Mouse (Mus musculus): Measurements from ENCODE around the gene Rabl2.

The Rabl2 gene

DNA sequence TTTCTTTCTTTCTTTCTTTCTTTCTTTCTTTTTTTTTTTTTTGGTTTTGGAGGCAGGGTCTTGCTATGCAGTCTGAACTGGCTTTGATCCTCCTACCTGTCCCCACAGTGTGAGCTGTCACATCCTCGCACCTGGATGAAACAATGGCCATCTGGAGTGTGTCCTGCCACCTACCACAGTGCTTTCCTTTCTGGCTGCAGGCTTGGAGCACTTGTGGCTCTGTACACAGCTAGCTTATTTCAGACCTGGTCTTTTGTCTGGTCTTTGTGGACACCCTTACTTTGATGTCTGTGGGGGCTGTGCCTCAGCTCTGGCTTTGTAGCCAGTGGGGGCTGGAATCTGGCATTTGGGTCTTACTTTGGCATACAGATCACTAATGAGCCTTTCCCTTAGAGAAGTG, 40.0 kb downstream of the Rabl2 start:
- no peak for DNase-seq (ENCODE audit: low spot score in 2 of 2)

DNA sequence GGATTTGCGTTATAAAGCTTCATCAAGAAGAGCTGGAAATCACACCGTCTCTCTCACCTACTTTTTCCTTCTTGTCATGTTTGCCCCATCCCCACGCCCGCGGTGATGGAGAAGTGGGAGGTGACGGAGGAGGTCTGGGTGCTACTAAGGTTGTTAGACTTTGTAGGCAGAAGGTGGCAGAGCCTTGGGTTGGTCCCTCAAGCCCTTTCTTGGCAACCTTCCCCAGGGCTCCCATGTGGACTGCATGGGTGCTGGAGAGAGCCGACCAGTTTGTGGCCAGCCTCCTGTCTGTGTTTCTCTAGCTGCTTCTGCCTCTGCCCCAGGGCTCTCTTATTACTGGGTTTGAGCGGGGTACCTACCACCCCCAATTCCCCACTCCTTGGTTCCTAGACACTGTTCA, 41.2 kb downstream of the Rabl2 start:
- DNase-seq (ENCODE audit: low spot score in 2 of 2), result no peak

GRCm38 (mm10) chr15:89548837-89549236, 42.9 kb downstream of the Rabl2 start:
- no peak for DNase-seq (ENCODE audit: low spot score in 2 of 2)

DNA sequence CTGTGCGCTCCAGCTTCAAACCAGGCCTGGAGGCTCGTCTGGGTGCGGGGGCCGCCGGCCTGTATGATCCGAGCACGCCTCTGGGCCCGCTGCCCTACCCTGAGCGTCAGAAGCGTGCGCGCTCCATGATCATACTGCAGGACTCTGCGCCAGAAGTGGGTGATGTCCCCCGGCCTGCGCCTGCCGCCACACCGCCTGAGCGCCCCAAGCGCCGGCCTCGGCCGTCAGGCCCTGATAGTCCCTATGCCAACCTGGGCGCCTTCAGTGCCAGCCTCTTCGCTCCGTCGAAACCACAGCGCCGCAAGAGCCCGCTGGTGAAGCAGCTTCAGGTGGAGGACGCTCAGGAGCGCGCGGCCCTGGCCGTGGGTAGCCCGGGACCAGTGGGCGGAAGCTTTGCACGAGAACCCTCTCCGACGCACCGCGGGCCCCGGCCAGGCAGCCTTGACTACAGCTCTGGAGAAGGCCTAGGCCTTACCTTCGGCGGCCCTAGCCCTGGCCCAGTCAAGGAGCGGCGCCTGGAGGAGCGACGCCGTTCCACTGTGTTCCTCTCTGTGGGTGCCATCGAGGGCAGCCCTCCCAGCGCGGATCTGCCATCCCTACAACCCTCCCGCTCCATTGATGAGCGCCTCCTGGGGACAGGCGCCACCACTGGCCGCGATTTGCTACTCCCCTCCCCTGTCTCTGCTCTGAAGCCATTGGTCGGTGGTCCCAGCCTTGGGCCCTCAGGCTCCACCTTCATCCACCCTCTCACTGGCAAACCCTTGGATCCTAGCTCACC, 43.7 kb downstream of the Rabl2 start:
- no peak for DNase-seq (ENCODE audit: low spot score in 2 of 2)

DNA sequence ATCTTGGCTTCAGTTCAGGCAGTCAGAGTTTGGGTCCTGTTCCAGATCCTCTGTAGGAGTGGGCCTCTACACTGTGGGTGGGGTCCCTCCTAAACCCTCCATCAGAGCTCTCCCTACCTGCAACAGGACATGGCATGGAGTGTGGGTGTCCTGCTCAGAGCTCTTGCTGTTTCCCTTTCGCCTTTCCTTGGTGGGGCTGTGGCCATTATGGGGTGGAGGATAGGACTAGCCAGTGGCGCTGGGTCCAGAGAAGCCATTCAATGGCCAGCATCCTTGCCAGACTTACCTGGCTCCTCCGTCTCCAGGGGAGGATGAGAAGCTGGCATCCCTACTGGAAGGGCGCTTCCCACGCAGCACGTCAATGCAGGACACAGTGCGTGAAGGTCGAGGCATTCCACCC, 44.4 kb downstream of the Rabl2 start:
- DNase-seq (ENCODE audit: low spot score in 2 of 2), result no peak

DNA sequence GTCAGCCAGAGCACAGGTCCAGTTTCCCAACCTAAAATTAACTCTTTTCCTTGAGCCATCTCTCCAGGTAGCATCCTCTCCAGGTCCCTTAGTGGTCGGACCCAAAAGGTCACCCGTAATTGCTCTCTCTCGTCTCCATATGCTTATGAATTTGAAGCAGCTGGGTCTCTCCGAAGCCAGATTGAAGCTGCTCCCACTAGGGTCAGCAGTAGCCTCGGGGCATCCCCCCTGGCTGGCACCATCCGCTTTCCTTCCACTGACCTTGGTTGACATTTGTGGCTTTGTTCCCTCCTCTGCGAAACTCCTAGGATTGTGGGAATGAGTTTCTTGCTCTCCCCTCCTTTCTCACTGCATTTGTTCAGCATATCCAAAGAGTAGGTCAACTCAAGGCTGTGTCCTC, 47.6 kb downstream of the Rabl2 start:
- DNase-seq (ENCODE audit: low spot score in 2 of 2), result no peak

GRCm38 (mm10) chr15:89533843-89534207, 57.9 kb downstream of the Rabl2 start:
- no peak for DNase-seq (ENCODE audit: low spot score in 2 of 2)

- no peak for DNase-seq (ENCODE audit: low spot score in 2 of 2)
Observed at GRCm38 (mm10) chr15:89532924-89533842, 58.5 kb downstream of the Rabl2 start.
